Mouse (Mus musculus) erythroblast, adult 5-6 weeks (primary cell): ENCODE data around the gene Mtcp1. TPM values are rescaled to one million over a fixed set of nuclear protein-coding genes. Genes with fewer than 3 reads are reported as not detected.

Experiments used
- ATAC-seq: replicated peaks from 2 replicates; pipeline ENCODE4 v1.8.0; 2016; ENCODE audit warnings: moderate number of reproducible peaks, mild to moderate bottlenecking, moderate TSS enrichment, inconsistent platforms; ENCODE audit not compliant: poor library complexity, low FRiP score, severe bottlenecking
- total RNA-seq, 2 experiments: library from RNA; stranded (forward) in 1 of 2; stranded (reverse) in 1 of 2; fragments of 150-400 nt in 1 of 2; fragments of 200-764, 138-1000 nt in 1 of 2; gene quantifications; 2 replicates each; pipeline versions ENCODE4 v1.2.3 to v1.2.4; 2015 to 2017; ENCODE audit warnings: low replicate concordance in 2 of 2

Gene Mtcp1
- total RNA-seq (2015; ENCODE audit: low replicate concordance) (52.3 and 67.1 TPM in 2 replicates), total RNA-seq (2017; ENCODE audit: low replicate concordance) (104 and 116 TPM in 2 replicates)

DNA sequence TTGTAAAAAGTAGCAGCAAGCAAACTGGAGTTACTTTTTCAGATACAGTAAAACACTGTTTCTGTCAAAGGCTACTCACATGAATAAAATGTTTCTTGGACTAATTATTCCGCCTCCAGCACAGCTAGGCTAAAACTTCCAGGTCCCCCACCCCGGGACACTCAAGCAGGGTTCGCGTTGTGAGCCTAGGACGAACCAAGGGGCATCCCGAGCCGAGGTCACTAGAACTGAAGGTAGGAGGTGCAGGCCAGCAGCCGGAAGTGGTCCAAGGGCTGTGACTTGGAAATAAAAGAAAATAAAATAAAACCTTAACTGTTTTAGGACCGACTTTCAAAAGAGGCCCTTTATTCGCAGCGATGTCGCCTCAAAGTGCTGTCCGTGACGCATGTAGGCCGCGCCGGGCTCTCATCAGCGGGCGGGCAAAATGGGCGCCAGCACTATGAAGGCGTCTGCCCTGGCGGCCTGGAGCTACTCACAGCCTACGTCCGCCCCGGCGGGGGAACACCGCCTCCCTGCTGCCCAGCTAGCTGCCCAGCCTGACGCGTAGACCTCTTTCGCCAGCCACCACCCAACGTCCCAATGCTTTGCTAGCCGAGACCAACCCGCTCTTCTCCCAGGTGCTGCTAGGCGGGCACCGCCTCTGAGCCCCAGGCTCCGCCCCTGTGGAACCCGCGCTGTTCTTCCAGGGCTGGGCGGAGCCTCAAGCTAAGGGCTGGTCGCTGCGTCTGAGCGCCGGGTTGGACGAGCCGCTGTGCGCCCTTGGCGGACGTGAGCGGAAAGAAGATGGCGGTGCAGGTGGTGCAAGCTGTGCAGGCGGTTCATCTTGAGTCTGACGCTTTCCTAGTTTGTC lies at the start of gene Mtcp1, which contains the start of the genes Cmc4 and Brcc3:
Gene Mtcp1 (minus strand): TSS at position 653 of the 850 bp plus-strand sequence.
Gene Cmc4 (minus strand): TSS at position 649 of the 850 bp plus-strand sequence.
Gene Brcc3 (plus strand): TSS at position 693 of the 850 bp plus-strand sequence.
- peak; percentile 98 for ATAC-seq

DNA sequence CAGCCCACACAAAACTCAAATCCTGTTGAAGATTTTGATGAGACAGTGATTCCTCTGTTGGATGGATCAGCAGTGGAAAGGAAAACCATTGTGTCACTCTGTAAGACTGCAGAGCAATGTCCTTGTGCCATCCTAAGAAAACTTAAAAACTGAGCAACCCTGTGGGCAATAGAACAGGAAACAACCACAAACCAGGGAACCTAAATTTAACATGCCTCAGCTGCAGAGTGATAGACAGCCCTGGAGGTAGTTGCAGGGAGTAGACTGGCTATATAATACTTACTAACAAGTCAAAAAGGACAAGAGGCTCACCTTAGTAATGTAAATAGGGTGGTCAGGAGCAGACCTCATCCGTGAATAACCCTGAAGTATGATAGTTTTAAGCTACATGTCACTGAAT lies 38.2 kb upstream of the Mtcp1 start:
- no peak for ATAC-seq

DNA sequence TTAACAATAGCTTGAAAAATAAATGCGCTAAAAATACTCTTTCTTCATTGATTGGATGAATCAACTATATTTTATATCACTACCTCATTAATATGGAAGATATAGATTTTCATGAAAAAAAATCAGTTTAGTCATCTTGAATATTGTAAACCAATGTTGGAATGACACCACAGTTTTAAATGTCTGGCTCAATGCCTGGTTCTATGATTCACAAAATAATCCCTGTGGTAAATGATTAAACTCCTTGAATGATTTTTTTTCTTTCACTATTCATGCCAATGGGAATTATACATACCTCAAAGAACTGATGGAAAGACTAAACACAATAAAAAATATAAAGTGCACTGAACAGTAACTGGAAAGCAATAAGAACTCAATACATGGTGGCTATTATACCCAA lies 6.7 kb downstream of the Mtcp1 start:
- ATAC-seq = no peak

DNA sequence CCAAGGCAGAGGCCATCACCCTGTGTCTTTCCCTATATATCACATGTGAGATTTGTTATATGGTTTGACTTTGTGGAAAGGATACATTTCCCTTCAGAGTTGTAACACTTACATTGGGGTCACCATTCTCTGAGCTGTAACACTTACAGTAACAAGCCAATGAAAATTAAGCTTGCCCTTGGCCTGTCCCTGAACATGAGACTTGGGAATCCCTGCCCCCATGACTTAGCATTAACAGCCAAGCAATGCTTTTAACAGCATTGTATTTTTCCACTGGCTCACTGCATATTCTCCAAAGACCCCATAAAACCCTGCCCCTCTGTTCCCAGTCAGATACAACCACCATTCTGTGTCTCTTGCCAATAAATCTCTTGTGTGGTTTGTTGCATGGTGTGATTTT lies 13.0 kb downstream of the Mtcp1 start:
- peak; percentile 59 for ATAC-seq

DNA sequence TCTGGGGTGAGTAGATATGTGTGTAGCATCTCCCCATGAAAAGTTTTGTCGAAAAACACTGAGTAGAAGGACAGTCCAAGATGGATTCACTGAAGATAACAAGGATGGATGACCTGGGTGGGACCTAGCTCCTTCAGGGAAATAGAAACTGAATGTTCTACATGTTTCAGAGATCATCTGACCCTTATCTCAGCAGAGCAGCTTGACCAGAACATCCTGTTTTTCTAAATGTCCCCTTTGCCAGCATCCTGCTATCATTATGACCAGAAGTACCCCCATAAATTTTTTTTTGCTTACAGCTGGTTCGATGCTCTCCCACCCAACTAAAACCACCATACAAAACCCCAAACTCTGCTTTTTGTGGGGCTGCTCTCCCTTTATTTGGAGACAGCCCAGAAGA lies 13.7 kb downstream of the Mtcp1 start:
- peak; percentile 99 for ATAC-seq

DNA sequence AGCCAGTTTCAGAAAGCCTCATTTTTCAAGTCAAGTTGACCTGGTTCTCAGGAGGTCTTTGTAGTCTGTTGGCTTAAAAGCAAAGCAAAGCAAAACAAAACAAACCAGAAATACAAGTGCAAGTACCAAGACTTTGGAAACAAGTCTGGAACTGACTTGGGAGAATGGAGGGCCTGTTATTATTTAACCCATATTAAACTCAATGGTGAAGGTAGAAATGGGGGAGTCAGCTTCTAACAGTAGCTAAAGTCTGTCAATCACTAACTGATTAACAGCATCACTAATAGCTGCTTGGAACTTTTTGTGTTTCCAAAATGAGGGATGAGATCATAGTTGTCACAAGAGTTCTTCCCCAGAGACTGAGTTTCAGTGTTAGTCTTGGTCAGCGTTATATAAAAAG lies 16.9 kb downstream of the Mtcp1 start:
- no peak for ATAC-seq

DNA sequence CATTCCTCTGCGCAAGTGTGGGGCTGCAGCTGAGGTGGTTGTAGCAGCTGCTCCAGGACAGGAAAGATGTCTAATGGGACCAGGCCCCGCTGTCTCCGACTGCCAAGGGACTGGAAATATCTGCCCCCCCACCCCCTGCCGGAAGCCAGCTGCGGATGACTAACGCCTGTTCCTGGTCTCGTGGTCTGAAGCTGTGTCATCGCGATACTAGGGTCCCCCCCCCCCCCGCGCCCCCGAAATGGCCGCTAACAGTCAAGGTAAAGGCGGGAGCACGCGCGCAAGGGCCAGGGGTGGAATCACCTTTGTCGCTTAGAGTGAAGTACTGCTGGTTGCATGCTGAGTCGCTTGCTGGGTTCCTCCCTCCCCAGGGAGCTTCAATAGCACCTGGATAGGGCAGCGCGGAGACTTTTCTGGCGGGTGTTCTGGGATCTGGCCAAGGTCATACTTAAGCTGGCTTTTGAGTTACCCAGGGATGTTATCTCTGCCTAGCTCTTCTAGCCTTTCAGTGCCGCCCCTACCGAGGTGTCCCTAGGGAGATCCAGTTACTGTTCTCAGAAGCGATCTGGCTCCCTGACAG lies 34.1 kb downstream of the Mtcp1 start, which contains the start of the genes Fundc2 and F8:
Gene Fundc2 (plus strand): TSS at position 205 of the 577 bp plus-strand sequence.
Gene F8 (minus strand): TSS at position 421 of the 577 bp plus-strand sequence.
- ATAC-seq = peak; percentile 91

DNA sequence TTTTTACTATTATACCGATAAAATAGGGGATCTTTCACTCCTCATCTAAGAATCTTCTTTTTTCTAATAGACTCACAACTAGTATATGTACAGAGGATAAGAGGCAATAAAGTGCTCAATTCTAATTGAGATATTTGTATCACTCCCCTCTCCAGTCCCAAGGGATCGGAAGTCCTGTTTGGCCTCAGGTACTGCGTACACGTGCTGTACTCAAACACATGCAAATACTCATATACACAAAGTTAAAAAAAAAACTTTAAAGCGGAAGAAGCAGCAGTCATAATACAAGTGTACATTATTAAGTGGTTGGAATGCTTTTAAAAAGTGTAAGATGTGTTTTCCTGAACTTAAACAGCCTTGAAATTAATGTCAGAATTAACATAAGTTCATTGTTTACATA lies 34.7 kb downstream of the Mtcp1 start:
- no peak for ATAC-seq

DNA sequence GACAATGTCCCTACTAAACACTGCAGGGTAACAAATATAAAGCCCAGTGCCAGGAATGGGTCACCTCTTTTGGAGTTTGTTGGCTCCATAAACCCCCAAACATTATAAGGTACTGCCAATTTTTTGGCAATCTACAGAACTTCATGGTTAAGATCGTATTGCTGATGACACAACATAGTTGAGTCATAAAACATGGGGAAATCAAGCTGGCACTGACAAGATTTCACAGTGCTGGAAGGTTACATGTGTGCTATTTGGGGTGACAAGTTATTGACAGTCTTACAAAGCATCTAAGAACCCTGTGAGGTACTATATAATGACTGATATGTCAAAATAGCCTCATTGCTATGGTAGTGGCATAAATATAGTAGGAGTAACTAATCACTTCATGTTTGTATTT lies 35.2 kb downstream of the Mtcp1 start:
- ATAC-seq = no peak

DNA sequence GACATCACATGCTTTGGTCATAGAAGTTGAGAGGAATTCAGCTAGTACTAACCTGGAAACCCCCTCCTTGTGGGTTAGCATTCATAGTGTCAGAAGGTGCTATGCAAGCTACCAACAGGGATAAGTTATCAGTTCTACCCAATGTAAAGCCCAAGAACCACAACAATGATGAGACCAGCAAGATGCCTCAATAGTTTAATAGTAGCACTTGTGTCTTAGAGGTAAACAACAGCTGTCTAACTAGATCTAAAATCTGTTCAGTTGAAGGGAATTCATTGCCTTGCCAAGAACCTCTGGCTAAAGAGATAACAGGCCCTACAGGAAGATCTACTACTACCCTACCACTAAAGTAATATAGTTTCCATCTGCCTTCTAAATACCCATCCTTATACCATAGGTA lies 39.6 kb downstream of the Mtcp1 start:
- no peak for ATAC-seq

DNA sequence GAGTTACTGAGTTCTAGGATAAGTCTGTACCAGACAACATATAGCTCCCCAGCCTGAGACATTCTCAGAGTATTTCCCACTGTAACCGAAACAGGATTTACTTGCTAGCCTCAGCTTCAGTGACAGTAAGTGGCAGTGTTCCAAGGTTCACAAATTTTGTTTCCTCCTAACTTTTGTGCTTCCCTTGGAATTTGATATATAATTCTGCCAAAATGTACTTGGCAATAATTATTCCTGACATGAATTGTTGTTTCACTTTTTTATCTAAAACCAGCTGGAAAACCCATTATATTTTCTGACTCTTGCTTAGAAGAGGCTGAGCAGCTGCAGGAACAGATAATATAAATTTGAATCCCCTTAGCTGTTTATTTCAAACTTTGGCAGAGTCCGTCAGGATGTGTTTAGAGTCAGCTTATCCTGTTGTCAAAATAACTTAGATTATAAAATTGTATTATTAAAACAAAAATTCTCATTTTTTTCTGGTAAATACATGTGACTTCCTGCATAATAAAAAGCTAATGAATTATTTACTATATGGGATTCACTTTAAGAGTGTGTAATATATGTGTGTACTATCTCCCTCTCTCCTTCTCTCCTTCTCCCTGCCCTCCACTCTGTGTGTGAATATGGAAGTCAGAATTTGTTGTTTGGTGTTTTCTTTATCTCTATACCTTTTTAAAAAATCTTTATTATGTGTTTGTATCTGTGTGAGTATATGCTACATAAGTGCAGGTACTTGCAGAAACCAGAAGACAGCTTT lies 43.5 kb downstream of the Mtcp1 start:
- no peak for ATAC-seq

DNA sequence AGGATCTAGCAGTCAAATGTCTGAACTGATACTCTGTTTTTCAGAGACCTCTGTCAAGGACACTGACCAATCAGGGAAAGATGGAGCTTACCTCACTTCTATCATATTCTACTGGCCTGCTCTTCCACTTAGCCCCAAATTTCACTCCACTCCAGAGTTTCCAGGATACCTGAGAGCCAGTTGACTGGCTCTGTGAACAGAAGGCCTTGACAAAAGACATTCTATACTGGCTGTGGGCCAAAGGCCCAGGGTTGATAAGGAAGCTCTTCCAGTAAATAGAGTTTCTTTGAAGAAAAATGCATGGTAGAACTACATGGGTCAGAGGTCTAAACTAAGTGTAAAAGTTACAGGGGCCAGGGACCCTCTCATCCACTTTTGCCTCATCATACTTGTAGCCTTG lies 46.2 kb downstream of the Mtcp1 start:
- no peak for ATAC-seq

Other genes with a start within 250 kb of the Mtcp1 start
- 33.9 and 52.6 TPM in 2 replicates for gene Fundc2, start 34.2 kb downstream of the Mtcp1 start, total RNA-seq (2015; ENCODE audit: low replicate concordance)
- gene Fundc2, start 34.2 kb downstream of the Mtcp1 start, total RNA-seq (2017; ENCODE audit: low replicate concordance) = 21.0 and 35.0 TPM in 2 replicates
- 5.9 and 9.4 TPM in 2 replicates for gene F8, start 34.0 kb downstream of the Mtcp1 start, total RNA-seq (2015; ENCODE audit: low replicate concordance)
- 8.9 and 10.5 TPM in 2 replicates for gene F8, start 34.0 kb downstream of the Mtcp1 start, total RNA-seq (2017; ENCODE audit: low replicate concordance)
- gene Cmc4, start within 50 bp of the Mtcp1 start, total RNA-seq (2015; ENCODE audit: low replicate concordance) = 172 and 187 TPM in 2 replicates
- gene Cmc4, start within 50 bp of the Mtcp1 start, total RNA-seq (2017; ENCODE audit: low replicate concordance) = 78.7 and 97.6 TPM in 2 replicates
- 21.1 and 27.1 TPM in 2 replicates for gene Brcc3, start within 50 bp of the Mtcp1 start, total RNA-seq (2015; ENCODE audit: low replicate concordance)
- 26.3 and 36.5 TPM in 2 replicates for gene Brcc3, start within 50 bp of the Mtcp1 start, total RNA-seq (2017; ENCODE audit: low replicate concordance)
- gene Vbp1, start 97.7 kb upstream of the Mtcp1 start, total RNA-seq (2015; ENCODE audit: low replicate concordance) = 115 and 137 TPM in 2 replicates
- 149 and 170 TPM in 2 replicates for gene Vbp1, start 97.7 kb upstream of the Mtcp1 start, total RNA-seq (2017; ENCODE audit: low replicate concordance)
- not detected in 2 replicates for gene Rab39b, start 161.6 kb upstream of the Mtcp1 start, total RNA-seq (2015; ENCODE audit: low replicate concordance)
- not detected in 2 replicates for gene Rab39b, start 161.6 kb upstream of the Mtcp1 start, total RNA-seq (2017; ENCODE audit: low replicate concordance)